7 mouse cellular contexts compared by ENCODE assay signal in genomic region chr3:79936213-79936612, GRCm38 (mm10). TPM values are rescaled to one million over a fixed set of nuclear protein-coding genes. Genes with fewer than 3 reads are reported as not detected.
DNase-seq lines count a peak whose midpoint lies in the region; ATAC-seq and TF ChIP-seq lines count a peak whose summit lies in the region.

No protein-coding gene starts in this region.

- H3K36me3 ChIP-seq in CH12.LX (replicated peaks in 1 of 2; ENCODE audit: control insufficient read depth in 1 of 2, insufficient read depth in 1 of 2, low read length in 1 of 2), result peaks cover 0 to 10% of the 10 kb centered on the region in 2 experiments
- peaks cover 19% of the 10 kb centered on the region for H3K36me3 ChIP-seq in heart, embryonic 10.5 days
- H3K36me3 ChIP-seq in limb, embryonic 15.5 days, result no peaks in the 10 kb centered on the region
- H3K36me3 ChIP-seq in forebrain, embryonic 13.5 days (ENCODE audit: poor library complexity, severe bottlenecking), result no peaks in the 10 kb centered on the region

- peak; percentile 6 for DNase-seq in CH12.LX (ENCODE audit: extremely low read depth)
- DNase-seq in c-Kit-positive CD71-negative TER-119-negative erythroid progenitor cells, embryonic 14.5 days (ENCODE audit: low read depth), result peak; percentile 29
- DNase-seq in heart, embryonic 10.5 days (ENCODE audit: low spot score), result no peak
- DNase-seq in frontal cortex, postnatal 25 days (ENCODE audit: low spot score in 2 of 2), result no peak
- no peak for DNase-seq in frontal cortex, postnatal 10 days (ENCODE audit: low spot score in 2 of 2)

- no peaks in the 10 kb centered on the region for H3K9me3 ChIP-seq in CH12.LX (replicated peaks; ENCODE audit: low read length)
- H3K9me3 ChIP-seq in heart, embryonic 10.5 days, result no peaks in the 10 kb centered on the region
- no peaks in the 10 kb centered on the region for H3K9me3 ChIP-seq in limb, embryonic 15.5 days
- no peaks in the 10 kb centered on the region for H3K9me3 ChIP-seq in forebrain, embryonic 13.5 days (replicated peaks)

- H3K9ac ChIP-seq in CH12.LX (ENCODE audit: insufficient read depth, low read depth), result no peak overlapping the region
- no peak overlapping the region for H3K9ac ChIP-seq in limb, embryonic 15.5 days
- no peak overlapping the region for H3K9ac ChIP-seq in forebrain, embryonic 13.5 days

- TF ChIP-seq RAD21 in CH12.LX (IDR thresholded peaks at IDR 0.05; ENCODE audit: low read depth, low read length), result no peak

- H3K27ac ChIP-seq in CH12.LX (ENCODE audit: insufficient read depth, low read depth), result no peak overlapping the region
- peak overlapping the region; percentile 56 for H3K27ac ChIP-seq in heart, embryonic 10.5 days
- peak overlapping the region; percentile 51; the same call in 1 of the 2 replicates for H3K27ac ChIP-seq in limb, embryonic 15.5 days
- H3K27ac ChIP-seq in forebrain, embryonic 13.5 days, result no peak overlapping the region

- no peak overlapping the region for H3K4me2 ChIP-seq in CH12.LX (ENCODE audit: insufficient read depth, low read depth, poor library complexity, severe bottlenecking)
- no peak overlapping the region for H3K4me2 ChIP-seq in limb, embryonic 15.5 days
- no peak overlapping the region for H3K4me2 ChIP-seq in forebrain, embryonic 13.5 days

- dilution Hi-C loops in CH12.LX (cut with MboI; ENCODE audit: extremely low pct_ligation_motif_present, extremely low pct_unique_long_range_greater_than_20kb, low sequenced_read_pairs), result no loop called here

- in situ Hi-C loops in CH12.LX (cut with MboI; ENCODE audit: low pct_ligation_motif_present, low pct_unique_long_range_greater_than_20kb, low sequenced_read_pairs), result no loop called here

- H3K79me2 ChIP-seq in CH12.LX (replicated peaks; ENCODE audit: control insufficient read depth, extremely low read depth, insufficient read depth, poor library complexity, severe bottlenecking), result no peaks in the 10 kb centered on the region

- no peak for TF ChIP-seq POLR2A in CH12.LX (IDR thresholded peaks at IDR 0.05; ENCODE audit: low read depth, low read length)

- H3K27me3 ChIP-seq in CH12.LX (replicated peaks), result no peaks in the 10 kb centered on the region
- H3K27me3 ChIP-seq in heart, embryonic 10.5 days (ENCODE audit: insufficient read depth, poor library complexity, severe bottlenecking), result no peaks in the 10 kb centered on the region
- no peaks in the 10 kb centered on the region for H3K27me3 ChIP-seq in limb, embryonic 15.5 days
- H3K27me3 ChIP-seq in forebrain, embryonic 13.5 days, result no peaks in the 10 kb centered on the region

- no peak overlapping the region for H3K4me3 ChIP-seq in CH12.LX (replicated peaks in 1 of 3; ENCODE audit: low read depth in 2 of 3, low read length in 2 of 3, poor library complexity in 1 of 3)
- H3K4me3 ChIP-seq in heart, embryonic 10.5 days, result no peak overlapping the region
- H3K4me3 ChIP-seq in limb, embryonic 15.5 days, result no peak overlapping the region
- no peak overlapping the region for H3K4me3 ChIP-seq in forebrain, embryonic 13.5 days

- peaks cover 0 to 8% of the 10 kb centered on the region in 2 experiments; a peak in 1 of 4 replicates for H3K4me1 ChIP-seq in CH12.LX (ENCODE audit: control insufficient read depth in 1 of 2, insufficient read depth in 2 of 2)
- H3K4me1 ChIP-seq in heart, embryonic 10.5 days, result 0 out of 2 replicates have a peak, but pooled peaks cover 4% of the 10 kb centered on the region
- H3K4me1 ChIP-seq in limb, embryonic 15.5 days, result no peaks in the 10 kb centered on the region
- no peaks in the 10 kb centered on the region for H3K4me1 ChIP-seq in forebrain, embryonic 13.5 days

- WGBS in heart, embryonic 10.5 days, result 47% methylated on average over 6 of the region's 6 CpGs
- WGBS in limb, embryonic 15.5 days, result 21% methylated on average over 6 of the region's 6 CpGs
- 91% methylated on average over 6 of the region's 6 CpGs for WGBS in forebrain, embryonic 13.5 days

- no peak for TF ChIP-seq CTCF in CH12.LX (conservative IDR thresholded peaks at IDR 0.05 in 1 of 2, IDR thresholded peaks at IDR 0.05 in 1 of 2; ENCODE audit: low read depth in 2 of 2, low read length in 2 of 2)

- no peak for TF ChIP-seq EP300 in CH12.LX (IDR thresholded peaks at IDR 0.05; ENCODE audit: low read length)

- ATAC-seq in limb, embryonic 15.5 days (ENCODE audit: insufficient number of reproducible peaks, low FRiP score, low TSS enrichment, low read depth), result 0 out of 2 replicates have a peak, but pooled peaks have one; percentile 75
- ATAC-seq in forebrain, embryonic 13.5 days, result no peak

TF ChIP-seq in CH12.LX, 34 proteins besides CTCF, POLR2A, EP300 and RAD21:
- TF ChIP-seq SMC3 (IDR thresholded peaks at IDR 0.05; ENCODE audit: low read depth, low read length) (no peak), CHD1 (IDR thresholded peaks at IDR 0.05; ENCODE audit: low read depth, low read length) (no peak), ZMIZ1 (IDR thresholded peaks at IDR 0.05; ENCODE audit: low read depth, low read length) (no peak), NELFE (IDR thresholded peaks at IDR 0.05; ENCODE audit: low read depth, low read length) (no peak)

RNA-seq across cellular contexts. Expression of gene Fam198b, which starts 51.9 kb away (rescaled TPM):
- total RNA-seq in CH12.LX (2012; rRNA removed), result 1.2 and 1.8 TPM in 2 replicates
- total RNA-seq in CH12.LX (2014; rRNA removed), result 6.7 and 8.5 TPM in 2 replicates
- 4.0 and 5.9 TPM in 2 replicates for polyA plus RNA-seq in CH12.LX (2012; ENCODE audit: insufficient read length, low read depth)
- polyA plus RNA-seq in heart, embryonic 10.5 days (2016; fragmentation: Nextera tagmentation; extraction: Ambion mirVana), result 30.6 and 44.7 TPM in 2 replicates
- polyA plus RNA-seq in limb, embryonic 15.5 days (2015; fragmentation: Nextera tagmentation; extraction: Ambion mirVana), result 20.1 and 20.8 TPM in 2 replicates
- polyA plus RNA-seq in forebrain, embryonic 13.5 days (2015; fragmentation: Nextera tagmentation; extraction: Ambion mirVana), result 0.79 and 2.4 TPM in 2 replicates

Comparison
In these comparisons a context has a peak if more than half of its experiments do, and no peak if none do; other contexts are left out.
1. DNase-seq: peak in CH12.LX (single experiment) and c-Kit-positive CD71-negative TER-119-negative erythroid progenitor cells, embryonic 14.5 days (single experiment); none in heart, embryonic 10.5 days (single experiment), frontal cortex, postnatal 25 days (0 of 2) and frontal cortex, postnatal 10 days (0 of 2).
2. H3K27ac ChIP-seq: peak in heart, embryonic 10.5 days (single experiment) and limb, embryonic 15.5 days (single experiment); none in CH12.LX (single experiment) and forebrain, embryonic 13.5 days (single experiment).